Mouse (Mus musculus): ENCODE data around the gene Smc2. TPM values are rescaled to one million over a fixed set of nuclear protein-coding genes. Genes with fewer than 3 reads are reported as not detected.
"Not testable (repeated sequence)": the region's sequence is repeated elsewhere in the genome, so short reads cannot be mapped to it uniquely, and the experiment has no call there.

Gene Smc2
- polyA plus RNA-seq (2016; fragmentation: Nextera tagmentation; extraction: Ambion mirVana) = 232 and 258 TPM in 2 replicates

- peak within 1 kb of the TSS; percentile 77 for H3K9ac ChIP-seq
- no peaks in the 10 kb centered on the region for H3K9me3 ChIP-seq
- peak within 1 kb of the TSS; percentile 62; the same call in 1 of the 2 replicates for H3K27ac ChIP-seq
- under 1% methylated on average over 53 of the region's 53 CpGs for WGBS
- ATAC-seq (ENCODE audit: low FRiP score) = peak; percentile 99
- H3K4me1 ChIP-seq = peaks cover 9% of the 10 kb centered on the region
- no peaks in the 10 kb centered on the region for H3K27me3 ChIP-seq
- peak within 1 kb of the TSS; percentile 72 for H3K4me3 ChIP-seq (replicated peaks)
- peak within 1 kb of the TSS; percentile 65 for H3K4me2 ChIP-seq
- peaks cover 19% of the 10 kb centered on the region for H3K36me3 ChIP-seq (replicated peaks)
Observed at GRCm38 (mm10) chr4:52438886-52439664, at the start of gene Smc2. TSS of gene Smc2 (plus strand) at chr4:52439243.

GRCm38 (mm10) chr4:52411587-52411986, 27.5 kb upstream of the Smc2 start:
- no peaks in the 10 kb centered on the region for H3K36me3 ChIP-seq (replicated peaks)
- H3K4me1 ChIP-seq = no peaks in the 10 kb centered on the region
- H3K9ac ChIP-seq = no peak overlapping the region
- H3K9me3 ChIP-seq = no peaks in the 10 kb centered on the region
- no peak overlapping the region for H3K4me2 ChIP-seq
- ATAC-seq (ENCODE audit: low FRiP score) = no peak
- no peaks in the 10 kb centered on the region for H3K27me3 ChIP-seq
- no peak overlapping the region for H3K4me3 ChIP-seq (replicated peaks)
- no peak overlapping the region for H3K27ac ChIP-seq
- WGBS = 90% methylated on average over 2 of the region's 2 CpGs

GRCm38 (mm10) chr4:52423653-52424052, 15.4 kb upstream of the Smc2 start:
- H3K4me2 ChIP-seq = no peak overlapping the region
- H3K9me3 ChIP-seq = no peaks in the 10 kb centered on the region
- H3K36me3 ChIP-seq (replicated peaks) = no peaks in the 10 kb centered on the region
- H3K27me3 ChIP-seq = no peaks in the 10 kb centered on the region
- no peak overlapping the region for H3K4me3 ChIP-seq (replicated peaks)
- WGBS = 69% methylated on average over 4 of the region's 4 CpGs
- H3K27ac ChIP-seq = no peak overlapping the region
- H3K9ac ChIP-seq = no peak overlapping the region
- ATAC-seq (ENCODE audit: low FRiP score) = no peak
- H3K4me1 ChIP-seq = no peaks in the 10 kb centered on the region

GRCm38 (mm10) chr4:52429310-52430198, 9.5 kb upstream of the Smc2 start:
- H3K4me1 ChIP-seq = no peaks in the 10 kb centered on the region
- no peaks in the 10 kb centered on the region for H3K36me3 ChIP-seq (replicated peaks)
- ATAC-seq (ENCODE audit: low FRiP score) = no peak
- H3K27ac ChIP-seq = no peak overlapping the region
- H3K9me3 ChIP-seq = no peaks in the 10 kb centered on the region
- H3K9ac ChIP-seq = no peak overlapping the region
- no peak overlapping the region for H3K4me3 ChIP-seq (replicated peaks)
- WGBS = 55% methylated on average over 7 of the region's 7 CpGs
- H3K4me2 ChIP-seq = no peak overlapping the region
- no peaks in the 10 kb centered on the region for H3K27me3 ChIP-seq

- not testable (repeated sequence) for H3K36me3 ChIP-seq (replicated peaks); H3K9ac ChIP-seq; H3K27ac ChIP-seq; H3K4me3 ChIP-seq (replicated peaks); H3K4me2 ChIP-seq; H3K4me1 ChIP-seq; H3K27me3 ChIP-seq; H3K9me3 ChIP-seq; ATAC-seq (ENCODE audit: low FRiP score)
- 96% methylated on average over 2 of the region's 2 CpGs for WGBS
Observed at GRCm38 (mm10) chr4:52435551-52435950, 3.5 kb upstream of the Smc2 start.

- peak; percentile 30 for ATAC-seq (ENCODE audit: low FRiP score)
- Histone ChIP-seq H3K4me3 (replicated peaks) (peak overlapping the region; percentile 72), H3K27me3 (no peaks in the 10 kb centered on the region), H3K9ac (peak overlapping the region; percentile 42), H3K9me3 (no peaks in the 10 kb centered on the region), H3K4me2 (peak overlapping the region; percentile 65), H3K4me1 (peaks cover 9% of the 10 kb centered on the region), H3K27ac (peak overlapping the region; percentile 62; the same call in 1 of the 2 replicates), H3K36me3 (replicated peaks) (peaks cover 13% of the 10 kb centered on the region)
- under 1% methylated on average over 20 of the region's 20 CpGs for WGBS
Observed at GRCm38 (mm10) chr4:52438371-52438885, 615 bp upstream of the Smc2 start.

- Histone ChIP-seq H3K4me1 (no peaks in the 10 kb centered on the region), H3K9ac (no peak overlapping the region), H3K4me3 (replicated peaks) (no peak overlapping the region), H3K9me3 (no peaks in the 10 kb centered on the region), H3K27ac (no peak overlapping the region), H3K4me2 (no peak overlapping the region), H3K27me3 (no peaks in the 10 kb centered on the region), H3K36me3 (replicated peaks) (peaks cover 53% of the 10 kb centered on the region)
- 94% methylated on average over 1 of the region's 1 CpGs for WGBS
- ATAC-seq (ENCODE audit: low FRiP score) = no peak
Observed at GRCm38 (mm10) chr4:52459726-52460125, 20.7 kb downstream of the Smc2 start.

- WGBS = 93% methylated on average over 5 of the region's 5 CpGs
Observed at GRCm38 (mm10) chr4:52461321-52461720, 22.3 kb downstream of the Smc2 start.

GRCm38 (mm10) chr4:52473431-52473830, 34.4 kb downstream of the Smc2 start:
- no peaks in the 10 kb centered on the region for H3K27me3 ChIP-seq
- no peak overlapping the region for H3K27ac ChIP-seq
- no peaks in the 10 kb centered on the region for H3K9me3 ChIP-seq
- WGBS = 93% methylated on average over 3 of the region's 3 CpGs
- H3K4me3 ChIP-seq (replicated peaks) = no peak overlapping the region
- H3K4me2 ChIP-seq = no peak overlapping the region
- no peaks in the 10 kb centered on the region for H3K4me1 ChIP-seq
- peaks cover 58% of the 10 kb centered on the region for H3K36me3 ChIP-seq (replicated peaks)
- no peak overlapping the region for H3K9ac ChIP-seq
- ATAC-seq (ENCODE audit: low FRiP score) = no peak

More at GRCm38 (mm10) chr4:52461321-52461720, 22.3 kb downstream of the Smc2 start:
- Histone ChIP-seq H3K36me3 (replicated peaks) (peaks cover 44% of the 10 kb centered on the region), H3K4me3 (replicated peaks) (no peak overlapping the region), H3K4me1 (no peaks in the 10 kb centered on the region), H3K9ac (no peak overlapping the region), H3K9me3 (no peaks in the 10 kb centered on the region), H3K4me2 (no peak overlapping the region), H3K27ac (no peak overlapping the region), H3K27me3 (no peaks in the 10 kb centered on the region)
- no peak for ATAC-seq (ENCODE audit: low FRiP score)

- H3K9me3 ChIP-seq = no peaks in the 10 kb centered on the region
- 97% methylated on average over 4 of the region's 4 CpGs for WGBS
- no peak overlapping the region for H3K4me2 ChIP-seq
- H3K27ac ChIP-seq = no peak overlapping the region
- H3K27me3 ChIP-seq = no peaks in the 10 kb centered on the region
- H3K4me3 ChIP-seq (replicated peaks) = no peak overlapping the region
- H3K36me3 ChIP-seq (replicated peaks) = peaks cover 22% of the 10 kb centered on the region
- H3K9ac ChIP-seq = no peak overlapping the region
- no peak for ATAC-seq (ENCODE audit: low FRiP score)
- no peaks in the 10 kb centered on the region for H3K4me1 ChIP-seq
Observed at GRCm38 (mm10) chr4:52487486-52487885, 48.4 kb downstream of the Smc2 start.

- not testable (repeated sequence) for H3K9ac ChIP-seq; ATAC-seq (ENCODE audit: low FRiP score); H3K4me2 ChIP-seq; H3K27me3 ChIP-seq; H3K27ac ChIP-seq; H3K4me1 ChIP-seq; H3K4me3 ChIP-seq (replicated peaks); H3K36me3 ChIP-seq (replicated peaks); H3K9me3 ChIP-seq
- 97% methylated on average over 10 of the region's 10 CpGs for WGBS
Observed at GRCm38 (mm10) chr4:52497144-52497543, 58.1 kb downstream of the Smc2 start, which contains the start of gene Vma21-ps. TSS of gene Vma21-ps (minus strand) at chr4:52497244.

- WGBS = 3% methylated on average over 4 of the region's 4 CpGs
- H3K36me3 ChIP-seq (replicated peaks) = no peaks in the 10 kb centered on the region
- H3K4me1 ChIP-seq = no peaks in the 10 kb centered on the region
- H3K4me3 ChIP-seq (replicated peaks) = no peak overlapping the region
- no peak overlapping the region for H3K9ac ChIP-seq
- H3K27me3 ChIP-seq = no peaks in the 10 kb centered on the region
- no peak overlapping the region for H3K4me2 ChIP-seq
- no peak for ATAC-seq (ENCODE audit: low FRiP score)
- no peaks in the 10 kb centered on the region for H3K9me3 ChIP-seq
- H3K27ac ChIP-seq = no peak overlapping the region
Observed at GRCm38 (mm10) chr4:52517580-52517979, 78.5 kb downstream of the Smc2 start.

All from forebrain, embryonic 12.5 days (tissue).